Mouse (Mus musculus): ENCODE results near the gene Dchs1. TPM values are rescaled to one million over a fixed set of nuclear protein-coding genes. Genes with fewer than 3 reads are reported as not detected.

The Dchs1 gene
- total and polyA plus RNA-seq, 2 experiments: 1.1 to 1.4 TPM

DNA sequence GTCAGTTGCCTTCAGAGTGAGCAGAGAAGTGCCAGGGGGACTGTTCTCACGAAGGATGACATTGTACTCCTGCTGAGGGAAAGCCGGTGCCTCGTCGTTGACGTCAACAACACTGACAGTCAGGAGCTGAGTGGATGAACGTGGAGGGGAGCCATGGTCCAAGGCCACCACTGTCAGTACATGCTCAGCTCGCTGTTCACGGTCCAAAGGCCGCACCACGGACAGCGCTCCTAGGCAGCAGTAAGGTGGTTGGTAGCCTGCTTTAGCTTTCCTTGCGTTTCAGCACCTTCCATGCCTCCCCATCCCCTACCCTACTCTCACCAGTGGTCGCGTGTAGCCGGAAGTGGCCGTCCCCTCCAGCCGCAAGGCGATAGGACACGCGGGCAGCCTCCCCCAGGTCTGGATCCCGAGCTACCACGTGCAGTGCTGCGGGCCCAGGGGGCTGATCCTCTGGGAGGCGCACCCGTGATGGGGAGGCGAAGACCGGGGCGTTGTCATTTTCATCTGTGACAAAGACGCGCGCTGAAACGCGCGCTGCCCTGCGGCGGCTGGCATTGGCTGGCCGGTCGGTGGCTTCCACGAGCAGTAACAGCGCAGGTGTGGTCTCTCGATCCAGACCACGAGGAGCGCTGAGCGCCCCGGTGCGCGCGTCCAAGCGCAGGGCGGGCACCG is 25.5 kb downstream of the Dchs1 start:
- TF ChIP-seq POLR2A (IDR thresholded peaks at IDR 0.05; ENCODE audit: extremely low read depth, insufficient read depth, low read length): no peak
- no peak for TF ChIP-seq CTCF (IDR thresholded peaks at IDR 0.05; ENCODE audit: low read depth, low read length)
- no peak for DNase-seq (ENCODE audit: extremely low read depth, low read depth, low spot score)
- H3K79me2 ChIP-seq (ENCODE audit: control insufficient read depth, insufficient read depth, low read length): no peaks in the 10 kb centered on the region
- peaks cover 4% of the 10 kb centered on the region; the same call in 1 of the 2 replicates for H3K4me1 ChIP-seq (ENCODE audit: control insufficient read depth, insufficient read depth, low read length)
- no peak overlapping the region for H3K4me3 ChIP-seq (ENCODE audit: insufficient read depth, low read depth, low read length)
- WGBS: 25% methylated on average over 51 of the region's 51 CpGs
- H3K27ac ChIP-seq (replicated peaks; ENCODE audit: insufficient read depth, low read depth, low read length): no peak overlapping the region
- H3K36me3 ChIP-seq (ENCODE audit: control insufficient read depth, insufficient read depth, low read length): no peaks in the 10 kb centered on the region
- 0 out of 2 replicates have a peak, but pooled peaks cover 3% of the 10 kb centered on the region for H3K27me3 ChIP-seq (ENCODE audit: control insufficient read depth, insufficient read depth, low read length)
- H3K9ac ChIP-seq (ENCODE audit: low read depth, low read length): no peak overlapping the region

DNA sequence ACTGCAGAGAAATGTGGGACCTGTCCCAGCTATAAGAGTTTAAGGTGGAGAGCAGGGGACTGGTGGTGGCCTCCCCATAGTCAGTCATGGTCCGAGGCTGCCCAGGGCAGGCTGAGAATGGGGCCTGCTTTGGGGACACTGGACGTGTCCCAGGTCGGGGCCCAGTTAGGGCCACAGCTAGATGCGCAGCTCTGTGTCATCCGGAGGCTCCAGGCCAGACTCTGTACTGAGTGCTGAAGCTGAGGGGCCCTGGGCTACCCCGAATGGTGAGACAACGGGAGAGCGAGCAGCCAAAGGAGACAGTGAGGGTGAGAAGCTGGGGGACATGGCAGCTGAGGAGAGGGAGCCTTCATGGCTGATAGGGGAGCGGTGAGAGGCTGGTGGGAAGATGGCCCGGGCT is 34.2 kb downstream of the Dchs1 start:
- no peaks in the 10 kb centered on the region for H3K27me3 ChIP-seq (ENCODE audit: control insufficient read depth, insufficient read depth, low read length)
- H3K79me2 ChIP-seq (ENCODE audit: control insufficient read depth, insufficient read depth, low read length): no peaks in the 10 kb centered on the region; the same call in 1 of the 2 replicates
- peaks cover 10% of the 10 kb centered on the region; the same call in 1 of the 2 replicates for H3K36me3 ChIP-seq (ENCODE audit: control insufficient read depth, insufficient read depth, low read length)
- H3K4me1 ChIP-seq (ENCODE audit: control insufficient read depth, insufficient read depth, low read length): peaks cover 2% of the 10 kb centered on the region; the same call in 1 of the 2 replicates
- 92% methylated on average over 10 of the region's 10 CpGs for WGBS
- no peak for DNase-seq (ENCODE audit: extremely low read depth, low read depth, low spot score)
- no peak overlapping the region for H3K27ac ChIP-seq (replicated peaks; ENCODE audit: insufficient read depth, low read depth, low read length)
- TF ChIP-seq CTCF (IDR thresholded peaks at IDR 0.05; ENCODE audit: low read depth, low read length) (no peak), POLR2A (IDR thresholded peaks at IDR 0.05; ENCODE audit: extremely low read depth, insufficient read depth, low read length) (no peak)
- no peak overlapping the region for H3K9ac ChIP-seq (ENCODE audit: low read depth, low read length)
- no peak overlapping the region for H3K4me3 ChIP-seq (ENCODE audit: insufficient read depth, low read depth, low read length)

DNA sequence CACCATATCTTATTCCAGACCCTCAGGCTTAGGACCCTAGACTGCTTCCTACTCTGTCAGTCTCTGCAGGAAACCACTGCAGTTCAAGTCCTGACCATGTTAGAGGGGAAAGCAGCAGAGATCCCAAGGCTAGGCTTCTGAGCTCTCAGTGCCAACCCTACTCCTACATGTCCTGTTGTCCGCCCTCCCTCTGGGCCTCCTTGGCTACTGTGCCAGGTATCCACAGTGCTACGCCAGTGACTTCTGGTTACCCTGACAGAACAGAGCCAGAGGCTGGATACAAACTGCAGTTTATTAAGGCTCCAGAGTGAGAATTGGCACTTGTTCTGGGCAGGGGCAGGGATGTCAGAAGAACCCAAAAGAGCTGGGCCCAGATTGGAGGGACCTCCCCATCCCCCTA is 34.7 kb downstream of the Dchs1 start:
- H3K27ac ChIP-seq (replicated peaks; ENCODE audit: insufficient read depth, low read depth, low read length): no peak overlapping the region
- no peaks in the 10 kb centered on the region for H3K27me3 ChIP-seq (ENCODE audit: control insufficient read depth, insufficient read depth, low read length)
- DNase-seq (ENCODE audit: extremely low read depth, low read depth, low spot score): no peak
- H3K4me1 ChIP-seq (ENCODE audit: control insufficient read depth, insufficient read depth, low read length): peaks cover 2% of the 10 kb centered on the region; the same call in 1 of the 2 replicates
- 93% methylated on average over 2 of the region's 2 CpGs for WGBS
- peaks cover 13% of the 10 kb centered on the region; the same call in 1 of the 2 replicates for H3K36me3 ChIP-seq (ENCODE audit: control insufficient read depth, insufficient read depth, low read length)
- H3K9ac ChIP-seq (ENCODE audit: low read depth, low read length): no peak overlapping the region
- TF ChIP-seq POLR2A (IDR thresholded peaks at IDR 0.05; ENCODE audit: extremely low read depth, insufficient read depth, low read length): no peak
- no peak for TF ChIP-seq CTCF (IDR thresholded peaks at IDR 0.05; ENCODE audit: low read depth, low read length)
- no peak overlapping the region for H3K4me3 ChIP-seq (ENCODE audit: insufficient read depth, low read depth, low read length)
- H3K79me2 ChIP-seq (ENCODE audit: control insufficient read depth, insufficient read depth, low read length): no peaks in the 10 kb centered on the region; the same call in 1 of the 2 replicates

DNA sequence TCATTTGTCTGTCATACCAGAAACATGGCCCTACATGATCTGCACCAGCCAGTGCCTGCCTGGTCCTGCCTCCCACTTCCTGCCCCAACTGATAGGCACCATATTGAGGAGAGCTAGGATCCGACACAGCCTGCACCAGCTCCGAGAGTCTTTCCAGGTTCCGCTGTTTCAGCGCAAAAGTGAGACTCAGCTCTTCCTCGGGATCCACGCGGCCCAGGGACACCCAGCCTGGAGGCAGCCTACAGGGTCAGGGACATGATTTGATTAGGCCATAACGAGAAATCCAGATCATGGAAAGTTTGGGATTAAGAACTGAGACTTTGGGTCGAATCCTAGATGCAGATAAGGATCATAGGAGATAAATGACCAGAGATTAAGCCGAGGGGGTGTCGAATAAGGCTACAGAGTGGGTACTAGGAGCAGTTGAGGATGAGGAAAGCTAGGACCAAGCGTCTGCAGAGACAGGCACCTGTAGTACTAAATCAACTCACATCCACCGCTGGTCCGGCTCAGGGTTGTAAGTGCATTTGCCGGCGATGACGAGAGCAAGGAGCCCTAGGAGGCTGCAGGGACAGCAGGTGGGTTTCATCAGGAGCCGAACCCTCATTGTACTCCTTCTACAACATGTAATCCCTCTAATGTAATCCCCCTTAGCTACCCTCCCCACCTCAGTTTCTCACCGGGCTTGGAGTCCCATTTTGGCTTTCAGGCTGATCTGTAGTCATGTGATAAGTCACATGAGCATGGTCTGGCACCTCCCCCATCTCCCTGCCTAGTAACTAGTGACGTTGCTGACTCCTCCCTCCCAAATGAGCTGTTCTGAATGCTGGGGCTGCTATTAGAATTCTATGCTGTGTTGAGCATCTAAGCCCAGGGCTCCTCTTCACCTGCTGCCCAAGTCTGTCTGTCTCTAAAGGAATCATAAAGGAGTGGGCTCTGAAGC is 35.7 kb downstream of the Dchs1 start, which contains the start of gene Tpp1:
TSS of gene Tpp1 (minus strand) at position 745 of the 943 bp plus-strand sequence.
- Histone ChIP-seq H3K4me3 (ENCODE audit: insufficient read depth, low read depth, low read length) (peak within 1 kb of the TSS; percentile 85), H3K9ac (ENCODE audit: low read depth, low read length) (peak within 1 kb of the TSS; percentile 89), H3K27me3 (ENCODE audit: control insufficient read depth, insufficient read depth, low read length) (no peaks in the 10 kb centered on the region), H3K79me2 (ENCODE audit: control insufficient read depth, insufficient read depth, low read length) (no peaks in the 10 kb centered on the region; the same call in 1 of the 2 replicates), H3K27ac (replicated peaks; ENCODE audit: insufficient read depth, low read depth, low read length) (peak within 1 kb of the TSS; percentile 79), H3K4me1 (ENCODE audit: control insufficient read depth, insufficient read depth, low read length) (peaks cover 2% of the 10 kb centered on the region; the same call in 1 of the 2 replicates), H3K36me3 (ENCODE audit: control insufficient read depth, insufficient read depth, low read length) (peaks cover 19% of the 10 kb centered on the region; the same call in 1 of the 2 replicates)
- TF ChIP-seq CTCF (IDR thresholded peaks at IDR 0.05; ENCODE audit: low read depth, low read length) (no peak), POLR2A (IDR thresholded peaks at IDR 0.05; ENCODE audit: extremely low read depth, insufficient read depth, low read length) (0 out of 2 replicates have a peak, but pooled peaks have one; percentile 5)
- DNase-seq (ENCODE audit: extremely low read depth, low read depth, low spot score): peak; percentile 89
- WGBS: 7% methylated on average over 20 of the region's 20 CpGs

- Histone ChIP-seq H3K27me3 (ENCODE audit: control insufficient read depth, insufficient read depth, low read length) (no peaks in the 10 kb centered on the region), H3K27ac (replicated peaks; ENCODE audit: insufficient read depth, low read depth, low read length) (no peak overlapping the region), H3K79me2 (ENCODE audit: control insufficient read depth, insufficient read depth, low read length) (peaks cover 4% of the 10 kb centered on the region; the same call in 1 of the 2 replicates), H3K4me1 (ENCODE audit: control insufficient read depth, insufficient read depth, low read length) (peaks cover 5% of the 10 kb centered on the region; the same call in 1 of the 2 replicates), H3K4me3 (ENCODE audit: insufficient read depth, low read depth, low read length) (no peak overlapping the region), H3K36me3 (ENCODE audit: control insufficient read depth, insufficient read depth, low read length) (peaks cover 29% of the 10 kb centered on the region), H3K9ac (ENCODE audit: low read depth, low read length) (no peak overlapping the region)
- TF ChIP-seq CTCF (IDR thresholded peaks at IDR 0.05; ENCODE audit: low read depth, low read length): no peak
- no peak for TF ChIP-seq POLR2A (IDR thresholded peaks at IDR 0.05; ENCODE audit: extremely low read depth, insufficient read depth, low read length)
- DNase-seq (ENCODE audit: extremely low read depth, low read depth, low spot score): no peak
- whole genome bisulfite sequencing: 91% methylated on average over 2 of the region's 2 CpGs
These were observed 39.7 kb downstream of the Dchs1 start for GRCm38 (mm10) chr7:105747776-105748175.

All from liver, adult 2 months (tissue).